Mouse (Mus musculus) B cell, adult 2 months (primary cell): Measurements from ENCODE around the gene Strc.

ENCODE experiments used
- DNase-seq, 2 experiments: peaks; one replicate each; pipeline ENCODE4 v3.0.0; 2022

Gene Strc

DNA sequence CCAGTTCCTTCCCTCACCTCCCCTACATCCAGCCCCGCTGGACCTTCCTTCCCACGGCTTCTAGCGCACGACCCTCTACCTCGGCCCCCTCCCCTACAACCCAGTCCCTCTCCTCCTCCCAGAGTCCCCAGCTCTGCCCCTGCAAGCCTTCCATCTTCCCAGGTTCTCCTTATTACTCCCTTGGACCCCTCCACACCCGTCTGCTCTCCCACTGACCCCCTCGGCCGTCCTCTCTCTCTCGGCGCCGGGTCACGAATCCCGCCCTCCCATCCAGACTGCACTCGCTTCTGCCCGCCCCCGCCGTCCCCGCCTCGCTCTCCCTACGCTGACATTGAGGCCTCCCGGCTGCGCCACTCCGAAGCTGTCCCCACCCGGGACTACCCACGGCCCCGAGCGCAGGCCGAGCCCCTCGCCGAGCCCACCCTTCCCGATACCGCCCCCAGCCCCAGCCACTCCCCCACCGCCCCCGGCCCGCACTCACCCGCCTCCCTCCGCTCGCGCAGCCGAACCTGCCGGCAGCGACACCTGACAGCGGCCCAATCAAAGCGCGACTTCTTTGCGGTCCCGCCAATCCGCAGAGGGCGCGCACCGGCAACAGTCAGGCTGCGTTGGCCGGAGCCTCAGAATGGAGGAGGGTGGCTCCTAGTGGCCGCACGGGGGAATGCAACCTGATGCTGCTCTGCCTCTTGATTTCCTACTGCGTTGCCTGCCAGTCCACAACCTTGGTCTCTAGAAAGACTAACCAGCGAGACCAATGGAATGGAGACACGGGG, 32.0 kb downstream of the Strc start, which contains the start of gene Ppip5k1:
Gene Ppip5k1 (minus strand): TSS at position 577 of the 773 bp plus-strand sequence.
- peak; percentile 94 to 96 for DNase-seq

DNA sequence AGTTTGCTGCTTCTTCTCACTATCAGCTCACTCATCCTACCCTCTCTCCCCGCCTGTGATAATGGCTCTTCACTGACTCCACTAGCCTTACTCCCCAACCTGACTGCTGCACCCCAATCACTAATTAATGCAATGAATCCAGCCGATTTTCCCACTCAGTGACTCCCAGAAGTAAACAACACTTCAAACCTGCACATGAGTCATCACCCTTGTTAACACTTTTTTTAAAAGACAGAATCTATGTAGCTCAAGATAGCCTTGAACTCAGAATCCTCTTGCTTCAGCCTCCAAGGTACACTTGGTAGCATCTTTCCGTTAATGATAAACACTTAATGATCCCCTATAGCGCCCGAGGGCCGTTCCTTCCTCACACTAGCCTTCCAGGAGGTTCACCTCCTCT, 32.6 kb downstream of the Strc start:
- DNase-seq, result peak in 1 of 2 experiments; percentile 6

DNA sequence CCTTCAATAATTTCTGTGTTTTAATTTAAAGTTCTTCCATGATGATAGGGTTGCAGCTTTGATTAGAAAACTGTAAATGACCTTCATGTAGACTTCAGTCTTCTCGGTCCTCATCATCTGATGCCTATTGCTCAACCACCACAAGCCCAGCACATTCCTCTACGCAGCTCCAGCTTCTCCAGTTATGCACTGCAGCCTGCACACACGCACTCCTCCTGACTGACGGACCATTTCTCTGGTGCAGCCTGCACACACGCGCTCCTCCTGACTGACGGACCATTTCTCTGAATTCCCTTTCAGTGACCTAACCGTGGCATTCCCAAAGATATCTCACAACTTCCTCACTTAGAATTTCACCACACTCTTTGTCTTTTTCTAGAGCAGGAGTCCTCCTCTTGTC, 33.8 kb downstream of the Strc start:
- no peak for DNase-seq

- peak; percentile 13 to 29 for DNase-seq
Observed at GRCm38 (mm10) chr2:121339057-121339456, 47.9 kb downstream of the Strc start.

- DNase-seq, result no peak
Observed at GRCm38 (mm10) chr2:121329492-121329891, 57.5 kb downstream of the Strc start.

DNA sequence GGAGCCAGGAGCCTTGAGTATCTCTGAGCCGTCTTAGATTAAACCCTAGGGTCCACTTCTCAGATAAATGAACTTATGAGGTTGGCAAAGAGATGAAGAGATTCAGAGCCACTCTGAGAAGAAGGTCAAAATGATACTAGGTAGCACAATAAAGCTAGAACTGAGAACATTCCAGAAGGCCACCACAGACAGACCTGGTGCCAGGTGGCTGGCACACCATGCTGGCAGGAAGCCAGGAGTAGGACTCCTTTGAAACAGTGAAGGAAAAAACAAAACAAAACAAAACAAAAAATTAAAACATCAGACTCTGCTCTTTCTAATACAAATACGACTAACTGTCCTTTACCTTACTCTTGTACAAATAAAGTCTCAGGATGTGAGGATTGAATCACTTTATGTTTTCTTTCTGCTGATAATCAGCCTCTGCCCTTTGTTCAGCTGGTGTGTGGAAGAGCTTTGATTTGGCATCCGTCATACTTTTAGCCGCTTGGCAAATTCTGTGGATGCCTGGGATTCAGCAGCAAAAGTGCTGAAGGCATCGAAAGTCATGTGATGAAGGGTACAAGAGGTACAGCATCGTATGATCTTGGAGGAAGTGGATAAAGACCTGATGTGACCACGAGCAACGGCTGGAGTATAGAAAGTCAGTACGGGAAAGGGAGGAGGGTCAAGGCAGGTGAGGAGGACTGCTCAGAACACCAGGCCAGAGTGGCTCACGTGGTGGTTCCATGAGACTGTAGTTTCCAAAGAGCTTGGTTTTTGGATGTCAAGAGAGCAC, 63.1 kb downstream of the Strc start:
- no peak for DNase-seq

DNA sequence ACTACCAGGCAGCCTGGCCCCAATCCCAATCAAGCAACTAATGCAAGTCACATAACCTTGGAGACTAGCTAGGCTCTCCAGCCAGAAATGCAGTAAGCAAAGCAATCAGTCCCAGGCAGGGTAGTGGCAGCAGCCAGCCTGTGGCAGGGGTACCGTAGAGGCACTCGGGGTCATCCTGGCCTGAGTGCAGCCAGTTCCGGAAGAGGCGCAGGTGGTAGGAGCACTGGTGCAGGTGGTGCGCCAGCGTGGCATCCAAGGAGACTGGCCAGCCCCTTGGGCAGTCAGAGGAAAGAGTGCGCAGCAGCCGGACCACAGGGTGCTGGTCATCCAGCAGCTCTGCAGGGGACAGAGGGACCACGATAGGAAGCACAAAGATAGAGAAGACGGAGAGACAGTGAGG, 63.9 kb downstream of the Strc start:
- no peak for DNase-seq

DNA sequence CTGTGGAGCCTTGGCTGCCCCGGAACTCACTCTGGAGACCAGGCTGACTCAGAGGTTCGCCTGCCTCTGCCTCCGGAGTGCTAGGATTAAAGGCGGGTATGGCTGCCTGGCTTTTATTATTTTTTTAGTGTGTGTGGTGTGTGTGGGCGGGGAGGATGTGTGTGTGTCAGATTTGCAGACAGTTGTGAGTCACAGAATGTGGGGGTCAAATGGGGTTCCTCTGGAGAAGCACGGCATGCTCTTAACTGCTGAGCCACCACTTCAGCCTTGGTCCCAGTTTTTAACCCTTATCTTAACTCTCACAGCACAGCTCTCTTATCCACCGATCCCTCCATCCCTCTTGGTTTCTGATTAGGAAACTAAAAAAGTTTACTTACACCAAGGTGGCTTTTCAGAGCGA, 70.7 kb downstream of the Strc start:
- DNase-seq, result no peak
